Mouse (Mus musculus) testis, postnatal 14 days (tissue): Measurements from ENCODE around the gene Fam192a.
A peak's percentile ranks its signal among the peaks of the same experiment; 100 is the strongest.

Experiments used
- DNase-seq: peaks from one replicate; pipeline ENCODE4 v3.0.0; 2021; ENCODE audit warnings: low spot score

The Fam192a gene

DNA sequence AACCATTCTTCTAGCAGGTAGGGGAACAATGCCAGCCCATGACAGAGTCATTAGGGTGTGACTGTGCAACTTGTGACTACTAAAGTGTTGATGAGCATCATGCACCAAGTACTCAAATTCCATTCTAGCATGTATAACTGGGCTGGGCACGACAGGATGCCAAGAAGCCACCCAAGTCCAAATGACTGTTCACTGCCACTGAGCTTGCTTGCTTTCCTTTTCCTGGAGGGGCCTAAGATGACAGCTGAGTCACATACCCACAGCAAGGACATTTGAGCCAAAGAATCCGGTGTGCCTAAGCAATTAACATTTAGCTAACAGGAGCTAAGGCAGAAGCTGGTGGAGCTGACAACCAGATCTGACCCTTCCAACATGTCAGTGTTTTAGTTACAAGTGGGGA, 29.9 kb downstream of the Fam192a start:
- no peak for DNase-seq

DNA sequence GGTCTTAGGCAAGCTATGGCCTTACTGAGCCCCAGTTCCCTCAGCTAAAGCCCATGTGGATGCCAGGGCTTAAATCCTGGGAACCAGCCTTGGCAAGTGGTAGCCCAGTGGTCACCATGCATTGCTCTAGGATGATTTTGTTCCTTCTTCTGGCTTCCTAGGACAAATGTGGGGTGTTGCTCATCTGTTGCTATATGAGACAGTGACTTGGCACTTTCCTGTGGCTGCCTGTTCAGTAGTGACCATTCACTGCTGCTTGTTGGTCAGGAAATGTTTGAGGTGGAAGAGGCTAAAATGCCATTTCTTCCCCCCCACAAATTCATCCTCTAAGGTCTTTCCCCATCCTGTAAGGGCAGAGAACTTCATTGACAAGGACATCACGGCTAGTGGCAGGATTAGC, 32.4 kb downstream of the Fam192a start:
- DNase-seq: no peak

DNA sequence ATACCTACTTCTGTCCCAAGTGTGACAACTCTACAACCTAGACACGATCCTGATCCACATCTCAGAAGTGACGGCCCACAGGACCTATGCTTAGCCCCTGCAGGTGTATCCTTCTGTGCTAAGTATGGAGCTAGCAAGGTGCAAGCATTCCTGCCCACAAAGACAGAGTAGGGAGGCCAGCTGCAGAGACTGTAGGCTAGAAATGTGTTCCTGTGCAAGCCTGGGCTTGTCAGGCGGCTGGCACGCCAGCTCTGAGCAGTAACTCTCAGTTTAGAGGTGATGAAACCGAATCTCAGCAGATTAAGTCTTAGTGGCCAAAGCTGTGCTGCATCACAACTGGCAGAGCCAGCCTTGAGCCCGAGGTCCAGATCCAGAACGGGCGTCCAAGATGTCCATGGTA, 33.7 kb downstream of the Fam192a start:
- no peak for DNase-seq

DNA sequence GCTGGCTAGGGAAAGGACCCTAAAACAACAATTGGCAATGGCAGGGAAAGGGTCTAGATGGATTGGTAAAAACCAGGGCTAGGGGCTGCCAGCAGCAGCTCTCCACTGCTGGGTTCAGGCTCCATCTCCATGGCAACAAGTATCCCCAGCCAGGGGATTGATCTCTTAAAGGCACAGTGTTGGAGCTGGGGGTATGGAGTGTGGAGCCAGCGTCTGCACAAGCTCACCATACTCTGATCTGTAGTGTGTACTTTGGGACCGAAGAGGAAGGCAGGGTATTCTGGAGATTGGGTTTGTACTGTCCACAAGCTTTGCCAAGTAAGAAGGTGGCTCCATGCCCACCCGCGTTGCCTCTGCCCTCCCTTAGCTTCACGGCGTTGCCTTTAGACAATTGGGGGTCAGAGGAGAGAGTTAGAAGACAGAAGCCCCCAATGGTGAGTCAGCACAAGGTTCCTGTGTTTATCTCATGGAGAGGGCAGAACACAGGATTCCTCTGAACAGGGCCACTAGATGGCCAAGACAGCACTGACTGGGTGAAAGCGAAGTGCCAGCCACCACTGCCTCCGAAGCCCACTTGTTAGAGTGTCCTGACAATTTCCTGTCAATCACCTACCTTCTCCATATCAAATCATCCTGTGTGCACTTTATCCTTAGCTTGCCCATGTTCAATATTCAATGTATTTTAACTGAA, 34.5 kb downstream of the Fam192a start:
- no peak for DNase-seq

GRCm38 (mm10) chr8:94566446-94567158, 35.2 kb downstream of the Fam192a start:
- no peak for DNase-seq

- DNase-seq: no peak
Observed at GRCm38 (mm10) chr8:94566033-94566432, 35.8 kb downstream of the Fam192a start.

DNA sequence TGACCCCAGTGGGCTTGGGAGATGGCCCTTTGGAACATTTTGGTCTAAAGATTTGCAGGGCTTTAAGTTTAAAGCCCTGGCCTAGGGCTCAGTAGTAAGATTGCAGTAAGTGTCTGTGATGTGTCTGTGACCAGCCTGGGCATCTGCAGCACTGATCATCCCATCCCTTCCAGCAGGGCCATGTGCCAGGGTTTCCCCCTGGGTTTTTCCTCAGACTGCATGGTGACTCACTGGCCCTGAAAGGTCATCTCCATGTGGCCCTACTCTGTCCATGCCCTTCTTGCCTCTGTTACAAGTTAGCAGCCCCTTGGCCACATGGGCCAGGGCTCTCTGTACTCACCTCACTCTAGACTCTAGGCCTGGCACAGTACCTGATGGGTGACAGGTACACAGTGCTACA, 37.4 kb downstream of the Fam192a start:
- DNase-seq: no peak

DNA sequence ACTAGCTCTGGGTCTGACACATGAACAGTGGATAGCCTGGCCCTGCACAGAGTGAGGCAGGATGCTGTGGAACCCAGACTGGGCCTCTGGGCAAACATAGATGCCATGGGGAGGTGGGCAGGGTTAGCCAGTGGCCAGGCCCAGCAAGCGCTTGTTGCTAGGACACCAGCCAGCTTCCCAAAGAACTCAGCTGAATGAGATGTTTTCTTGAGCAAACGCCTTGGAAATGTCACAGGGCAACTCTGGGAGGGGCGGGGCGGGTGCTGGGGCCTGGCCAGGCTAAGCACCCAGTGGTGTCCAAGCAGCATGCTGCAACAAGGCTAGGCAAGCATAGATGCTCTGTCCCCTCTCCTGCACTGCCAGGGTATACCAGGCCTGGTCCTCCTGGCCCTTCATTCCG, 40.5 kb downstream of the Fam192a start:
- DNase-seq: no peak

- DNase-seq: no peak
Observed at GRCm38 (mm10) chr8:94557281-94557680, 44.5 kb downstream of the Fam192a start.

GRCm38 (mm10) chr8:94552696-94553095, 49.1 kb downstream of the Fam192a start:
- no peak for DNase-seq

GRCm38 (mm10) chr8:94551471-94552422, 50.0 kb downstream of the Fam192a start:
- no peak for DNase-seq

- DNase-seq: no peak
Observed at GRCm38 (mm10) chr8:94549998-94550397, 51.8 kb downstream of the Fam192a start.

- DNase-seq: no peak
Observed at GRCm38 (mm10) chr8:94549482-94549881, 52.3 kb downstream of the Fam192a start.

DNA sequence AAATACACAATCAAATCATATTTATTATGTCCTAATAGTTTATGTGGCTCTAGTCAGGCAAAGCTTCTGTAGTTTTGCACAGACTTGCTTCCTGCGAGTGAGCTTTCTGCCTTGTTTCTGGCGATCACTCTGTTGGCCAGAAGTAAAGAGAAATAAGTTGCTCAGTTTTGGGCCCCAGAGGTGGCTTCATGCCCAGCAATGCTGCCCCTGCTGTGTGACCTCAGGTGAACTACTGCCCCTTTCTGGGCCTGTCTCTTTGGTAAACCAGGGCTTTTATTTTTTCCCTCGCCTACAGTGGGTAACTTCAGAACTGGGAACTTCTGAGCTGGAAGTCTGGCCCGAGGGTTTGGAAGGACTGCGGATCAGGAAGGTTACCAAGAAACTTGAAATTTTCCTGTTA, 52.8 kb downstream of the Fam192a start:
- no peak for DNase-seq

DNA sequence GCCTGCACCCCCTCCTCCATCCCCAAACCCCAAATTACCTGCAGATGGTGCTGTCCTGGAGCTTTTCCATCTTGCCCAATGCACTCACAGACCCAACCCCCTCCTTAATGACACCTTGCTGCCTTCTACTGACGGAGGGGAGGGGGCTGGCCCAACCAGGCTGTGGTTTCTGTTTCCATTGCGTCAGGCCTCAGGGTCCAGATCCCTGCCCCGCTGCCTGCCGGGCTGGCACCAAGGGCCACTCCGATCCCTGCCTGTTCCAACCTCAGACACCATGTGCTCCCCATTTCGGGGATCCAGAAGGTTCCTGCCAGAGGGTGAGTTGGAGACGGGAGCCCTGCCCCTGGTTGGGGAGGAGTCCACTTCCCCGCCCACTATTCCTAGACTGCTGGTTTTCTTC, 57.8 kb downstream of the Fam192a start:
- DNase-seq: no peak

DNA sequence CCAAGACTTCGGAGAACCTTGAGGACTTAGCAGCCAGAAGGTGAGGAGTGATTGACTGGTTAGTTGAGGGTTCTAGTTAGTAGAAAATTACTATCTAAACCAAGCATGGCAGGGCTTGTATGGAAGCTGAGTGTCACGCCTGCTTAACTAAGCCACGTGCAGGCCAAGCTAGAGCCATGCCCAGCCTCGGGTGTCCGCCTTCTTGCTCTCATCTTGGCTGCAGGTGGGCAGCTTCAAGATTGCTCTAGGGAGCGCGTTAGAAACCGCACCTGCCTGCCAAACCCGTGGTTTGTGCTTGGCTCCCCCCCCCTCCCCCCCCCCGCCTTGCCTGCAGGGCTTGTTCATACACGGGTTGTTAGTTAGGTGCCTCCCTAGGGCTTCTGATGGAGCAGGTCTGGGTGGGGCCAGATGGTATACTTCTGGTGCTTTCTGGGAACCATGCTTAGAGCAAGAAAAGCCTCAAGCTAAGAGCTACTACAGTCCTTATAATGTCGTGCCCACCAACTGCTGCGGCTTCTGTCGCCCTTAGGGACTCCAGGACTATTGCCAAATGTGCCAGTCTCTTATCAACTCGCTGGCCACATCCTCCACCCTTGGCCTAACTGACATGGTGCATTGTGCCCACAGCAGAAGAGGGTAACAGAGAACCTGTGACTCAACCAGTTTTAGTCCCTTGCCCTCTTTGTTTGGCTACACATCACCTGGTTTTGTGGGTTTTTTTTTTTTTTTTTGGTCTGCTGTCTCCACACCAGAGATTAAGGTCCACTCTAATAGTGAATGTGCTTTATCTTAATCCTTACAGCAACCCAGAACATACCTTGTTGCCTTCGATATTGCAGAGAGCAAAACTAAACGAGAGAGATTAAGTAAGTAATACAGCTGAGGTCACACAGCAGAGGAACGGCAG, 60.7 kb downstream of the Fam192a start:
- DNase-seq: no peak

DNA sequence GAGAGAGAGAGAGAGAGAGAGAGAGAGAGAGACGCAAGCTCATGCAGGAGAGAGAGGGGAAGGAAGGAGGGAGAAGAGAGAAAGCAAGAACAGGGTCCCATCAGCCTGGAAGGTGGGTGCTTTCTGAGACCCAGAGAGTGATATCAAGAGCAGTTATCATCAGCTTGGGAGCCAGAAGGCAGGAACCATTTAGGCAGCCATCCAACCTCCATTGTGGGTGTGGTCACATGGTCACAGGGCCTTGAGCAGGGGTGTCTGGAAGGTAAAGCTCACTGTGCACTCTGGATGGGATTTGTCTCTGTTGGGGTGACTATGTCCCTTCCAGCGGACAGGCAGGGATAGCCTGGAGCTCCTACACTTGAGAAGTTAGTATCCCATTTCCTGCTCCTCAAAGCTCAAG, 61.8 kb downstream of the Fam192a start:
- no peak for DNase-seq

- DNase-seq: no peak
Observed at GRCm38 (mm10) chr8:94537456-94537855, 64.3 kb downstream of the Fam192a start.

- DNase-seq: no peak
Observed at GRCm38 (mm10) chr8:94535631-94536030, 66.2 kb downstream of the Fam192a start.

DNA sequence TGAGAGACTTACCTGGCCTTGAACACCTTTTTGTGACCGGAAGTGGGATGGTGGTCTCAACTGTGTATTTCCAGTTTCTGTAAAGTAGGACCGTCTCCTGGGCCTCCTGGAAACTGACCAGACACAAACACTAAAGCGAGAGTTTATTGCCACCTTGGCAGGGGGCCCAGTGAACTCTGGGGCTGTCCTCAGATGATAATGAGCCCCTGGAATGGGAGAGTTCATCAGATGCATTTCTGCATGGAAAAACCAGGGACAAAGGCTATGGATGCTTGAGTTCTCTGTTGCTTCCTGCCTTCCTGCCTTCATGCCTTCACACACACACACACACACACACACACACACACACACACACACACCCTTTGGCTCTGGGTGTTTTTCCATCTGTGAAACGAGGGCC, 67.2 kb downstream of the Fam192a start:
- DNase-seq: no peak

DNA sequence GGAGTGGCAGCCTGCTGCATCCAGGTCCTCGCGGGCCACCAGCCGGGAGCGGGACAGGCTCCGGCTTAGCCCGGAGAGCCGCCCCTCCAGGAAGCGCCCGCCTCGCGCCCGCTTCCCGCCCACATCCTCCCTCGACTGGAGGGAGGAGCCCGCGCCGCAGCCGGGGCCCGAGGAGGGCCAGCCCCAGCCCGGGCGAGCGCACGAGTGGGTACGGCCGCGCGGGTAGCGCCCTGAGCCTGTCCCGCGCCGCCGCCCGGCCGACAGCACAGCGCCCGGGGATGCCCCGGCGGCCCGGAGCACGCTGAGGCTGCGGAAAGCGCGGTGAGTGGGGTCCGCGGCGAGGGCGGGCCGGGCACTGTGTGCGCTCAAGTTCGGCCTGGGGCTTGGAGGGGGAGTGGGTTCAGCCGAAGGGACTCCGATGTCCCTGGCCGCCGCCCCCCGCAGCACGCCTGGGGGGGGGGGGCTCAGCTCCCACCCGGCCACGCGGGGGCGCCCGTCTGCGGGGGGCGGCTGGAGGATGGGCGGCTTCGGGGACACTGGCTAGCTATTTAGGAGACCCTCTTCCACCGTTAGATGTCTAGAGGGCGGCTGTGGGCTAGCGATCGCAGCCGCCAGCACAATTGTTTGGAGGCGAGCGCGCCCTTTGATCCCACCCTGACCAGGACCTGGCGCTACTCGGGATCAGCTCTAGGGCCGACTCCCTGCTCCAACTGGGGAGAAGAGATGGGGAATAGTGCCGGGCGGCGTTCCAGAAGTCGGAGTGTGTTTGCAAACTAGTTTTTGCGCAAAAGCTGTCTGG, 68.7 kb downstream of the Fam192a start, which contains the start of gene Cpne2:
Gene Cpne2 (plus strand): TSS at position 118 of the 799 bp plus-strand sequence.
- DNase-seq: peak; percentile 42
